ENCODE assay signal across 26 mouse cellular contexts in the genomic region with DNA sequence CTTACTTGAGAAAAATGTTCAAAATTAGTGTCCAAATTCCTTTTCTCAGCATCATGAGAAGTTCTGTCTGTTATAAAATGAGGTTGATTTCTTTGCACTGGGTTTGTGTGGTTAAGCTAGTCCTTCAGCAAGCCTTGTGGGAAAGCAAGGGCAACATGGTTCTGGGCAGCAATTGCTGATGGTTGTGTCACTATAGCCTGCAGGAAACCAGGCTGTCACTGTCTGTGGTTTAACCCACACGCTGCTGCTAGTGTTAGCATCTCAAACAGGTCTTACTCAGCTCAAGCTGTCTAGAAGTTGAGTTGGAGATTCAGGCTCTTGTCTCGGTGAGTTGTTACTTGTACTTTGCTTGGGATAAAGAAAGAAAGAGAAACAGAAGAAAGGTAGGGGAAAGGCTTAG. TPM values are rescaled to one million over a fixed set of nuclear protein-coding genes. Genes with fewer than 3 reads are reported as not detected.
DNase-seq lines count a peak whose midpoint lies in the region; ATAC-seq and TF ChIP-seq lines count a peak whose summit lies in the region.
"Had no signal": no experiment of that assay in that cellular context is flagged by ENCODE, and none has a peak within 500 bp of the region (broad histone marks: within the 10 kb centered on the region; RNA-seq: fewer than 3 reads in every experiment).

No protein-coding gene starts in this region.

- H3K4me3 ChIP-seq in intestine, embryonic 14.5 days (ENCODE audit: low read depth, low read length) = no peak overlapping the region
- no peak overlapping the region for H3K4me3 ChIP-seq in intestine, postnatal 0 days (ENCODE audit: low read depth, low read length)
- H3K4me3 ChIP-seq in forebrain, embryonic 16.5 days (replicated peaks; ENCODE audit: low read length) = no peak overlapping the region
- H3K4me3 ChIP-seq: forebrain, embryonic 13.5 days; heart, embryonic 10.5 days; heart, embryonic 15.5 days; hindbrain, embryonic 12.5 days; midbrain, embryonic 12.5 days; neural tube, embryonic 13.5 days had no signal

- no peak for TF ChIP-seq CTCF in intestine, postnatal 0 days (IDR thresholded peaks at IDR 0.05; ENCODE audit: low read depth)

- H3K4me1 ChIP-seq in intestine, embryonic 14.5 days (replicated peaks; ENCODE audit: control insufficient read depth, insufficient read depth, low read length) = no peaks in the 10 kb centered on the region
- no peaks in the 10 kb centered on the region for H3K4me1 ChIP-seq in intestine, postnatal 0 days (replicated peaks; ENCODE audit: control insufficient read depth, insufficient read depth, low read length)
- no peaks in the 10 kb centered on the region for H3K4me1 ChIP-seq in forebrain, embryonic 16.5 days (replicated peaks; ENCODE audit: control insufficient read depth, insufficient read depth, low read length)
- H3K4me1 ChIP-seq: heart, embryonic 15.5 days; midbrain, embryonic 12.5 days had no signal

- H3K4me2 ChIP-seq in intestine, embryonic 14.5 days (ENCODE audit: low read length) = no peak overlapping the region
- no peak overlapping the region for H3K4me2 ChIP-seq in intestine, postnatal 0 days (replicated peaks; ENCODE audit: low read depth)
- no peak overlapping the region for H3K4me2 ChIP-seq in forebrain, embryonic 16.5 days (ENCODE audit: low read length)
- H3K4me2 ChIP-seq: forebrain, embryonic 13.5 days; heart, embryonic 15.5 days; hindbrain, embryonic 12.5 days; midbrain, embryonic 12.5 days; neural tube, embryonic 13.5 days had no signal

- H3K9ac ChIP-seq in intestine, embryonic 14.5 days (ENCODE audit: low read length) = no peak overlapping the region
- H3K9ac ChIP-seq in intestine, postnatal 0 days (ENCODE audit: low read depth, low read length) = no peak overlapping the region
- no peak overlapping the region for H3K9ac ChIP-seq in forebrain, embryonic 16.5 days (replicated peaks; ENCODE audit: low read depth, low read length)
- H3K9ac ChIP-seq: forebrain, embryonic 13.5 days; heart, embryonic 15.5 days; hindbrain, embryonic 12.5 days; liver, embryonic 14.5 days; midbrain, embryonic 12.5 days; neural tube, embryonic 13.5 days had no signal

- no peak overlapping the region for H3K27ac ChIP-seq in intestine, embryonic 14.5 days (ENCODE audit: low read depth)
- H3K27ac ChIP-seq in intestine, postnatal 0 days (ENCODE audit: low read depth, low read length) = no peak overlapping the region
- no peak overlapping the region for H3K27ac ChIP-seq in forebrain, embryonic 16.5 days (ENCODE audit: low read length)
- H3K27ac ChIP-seq: forebrain, embryonic 13.5 days; heart, embryonic 10.5 days; heart, embryonic 15.5 days; hindbrain, embryonic 12.5 days; kidney, postnatal 0 days; liver, embryonic 14.5 days; macrophage; midbrain, embryonic 12.5 days; neural tube, embryonic 13.5 days had no signal

- no peak for ATAC-seq in intestine, embryonic 14.5 days (replicated peaks; ENCODE audit: low FRiP score, low TSS enrichment, low read depth)
- ATAC-seq in intestine, postnatal 0 days = no peak
- ATAC-seq in inflammation-experienced regulatory T-cells, adult 6 months = peak; percentile 50
- no peak for ATAC-seq in forebrain, embryonic 16.5 days
- ATAC-seq: forebrain, embryonic 13.5 days had no signal

- H3K9me3 ChIP-seq in intestine, embryonic 14.5 days (ENCODE audit: control insufficient read depth, low read length) = no peaks in the 10 kb centered on the region
- no peaks in the 10 kb centered on the region for H3K9me3 ChIP-seq in intestine, postnatal 0 days (ENCODE audit: control insufficient read depth)
- no peaks in the 10 kb centered on the region for H3K9me3 ChIP-seq in forebrain, embryonic 16.5 days (ENCODE audit: control insufficient read depth, low read length)
- H3K9me3 ChIP-seq: forebrain, embryonic 13.5 days; heart, embryonic 10.5 days; heart, embryonic 15.5 days; hindbrain, embryonic 12.5 days; midbrain, embryonic 12.5 days; neural tube, embryonic 13.5 days had no signal

- no peaks in the 10 kb centered on the region for H3K36me3 ChIP-seq in intestine, embryonic 14.5 days (ENCODE audit: control insufficient read depth, insufficient read depth, low read length)
- no peaks in the 10 kb centered on the region for H3K36me3 ChIP-seq in intestine, postnatal 0 days (ENCODE audit: control insufficient read depth, insufficient read depth)
- no peaks in the 10 kb centered on the region for H3K36me3 ChIP-seq in forebrain, embryonic 16.5 days (ENCODE audit: control insufficient read depth, insufficient read depth)
- H3K36me3 ChIP-seq: heart, embryonic 10.5 days; heart, embryonic 15.5 days; hindbrain, embryonic 12.5 days; midbrain, embryonic 12.5 days; neural tube, embryonic 13.5 days had no signal

- peak; percentile 25 for DNase-seq in intestine, embryonic 14.5 days (ENCODE audit: low spot score)
- DNase-seq in c-Kit-positive CD71-negative TER-119-negative erythroid progenitor cells, embryonic 14.5 days (ENCODE audit: low read depth) = peak; percentile 14
- no peak for DNase-seq in embryo, embryonic 9.5 days (ENCODE audit: extremely low spot score)
- DNase-seq: cerebellum, adult 11-12 months; gastrocnemius, postnatal 14 days; kidney, adult 2 months; kidney, postnatal 4 days; layer of hippocampus, adult 9-11 months; liver; lung, adult 2 months; lung, postnatal 10 days; right cerebral cortex, postnatal 4 days; thymus, adult 2 months had no signal

- H3K27me3 ChIP-seq in intestine, embryonic 14.5 days (replicated peaks; ENCODE audit: control insufficient read depth, insufficient read depth, low read length) = no peaks in the 10 kb centered on the region
- H3K27me3 ChIP-seq in intestine, postnatal 0 days (replicated peaks; ENCODE audit: control insufficient read depth, insufficient read depth, low read length) = no peaks in the 10 kb centered on the region
- peaks cover 18% of the 10 kb centered on the region for H3K27me3 ChIP-seq in forebrain, embryonic 16.5 days (replicated peaks; ENCODE audit: control insufficient read depth, insufficient read depth, low read length)
- H3K27me3 ChIP-seq: heart, embryonic 15.5 days; hindbrain, embryonic 12.5 days; midbrain, embryonic 12.5 days had no signal

- WGBS in intestine, embryonic 14.5 days = 61% methylated on average over 2 of the region's 2 CpGs
- WGBS in intestine, postnatal 0 days = 64% methylated on average over 2 of the region's 2 CpGs
- WGBS in forebrain, embryonic 16.5 days = 75% methylated on average over 2 of the region's 2 CpGs

RNA-seq across cellular contexts. Expression of gene Sst, which starts 52.6 kb away (rescaled TPM):
- 6.4 TPM in 1 of 2 replicates, not detected in the other for polyA plus RNA-seq in intestine, embryonic 14.5 days (2014; fragmentation: Nextera tagmentation; extraction: Ambion mirVana)
- 71.7 and 74.5 TPM in 2 replicates for polyA plus RNA-seq in intestine, postnatal 0 days (2015; fragmentation: Nextera tagmentation; extraction: Ambion mirVana)
- polyA plus RNA-seq in inflammation-experienced regulatory T-cells, adult 6 months (2017; shearing (Covaris generic)) = not detected
- 208 and 241 TPM in 2 replicates for polyA plus RNA-seq in forebrain, embryonic 16.5 days (2015; fragmentation: Nextera tagmentation; extraction: Ambion mirVana)
- polyA plus RNA-seq: C2C12; heart, embryonic 15.5 days; kidney, adult 2 months; kidney, postnatal 0 days; lung, adult 2 months; macrophage had no signal
